Mouse (Mus musculus) G1E (cell line): Measurements from ENCODE around the gene Cacna2d2. TPM values are rescaled to one million over a fixed set of nuclear protein-coding genes. Genes with fewer than 3 reads are reported as not detected.

ENCODE experiments used
- ATAC-seq: 2 replicates; pipeline ENCODE4 v1.8.0; 2016; ENCODE audit warnings: mild to moderate bottlenecking; ENCODE audit not compliant: insufficient number of reproducible peaks, poor library complexity, low FRiP score, severe bottlenecking; ENCODE audit errors: extremely low read depth
- DNase-seq: peaks from one replicate; pipeline ENCODE4 v3.0.0; 2012; ENCODE audit warnings: low spot score
- H3K27me3 ChIP-seq: 2 replicates; pipeline ENCODE4 v1.6.1; 2012; ENCODE audit warnings: mild to moderate bottlenecking, low read length, inconsistent platforms; ENCODE audit not compliant: insufficient read depth
- H3K36me3 ChIP-seq: replicated peaks from 2 replicates; pipeline ENCODE3; 2012; ENCODE audit warnings: mild to moderate bottlenecking, inconsistent platforms
- H3K4me1 ChIP-seq: 2 replicates; pipeline ENCODE4 v1.6.1; 2012; ENCODE audit warnings: low read depth, low read length, inconsistent platforms, mixed read lengths; ENCODE audit not compliant: insufficient read depth
- H3K4me3 ChIP-seq: 2 replicates; pipeline ENCODE4 v1.5.1; 2012; ENCODE audit warnings: low read depth, mild to moderate bottlenecking, inconsistent platforms, low read length, moderate library complexity, mixed read lengths
- H3K9me3 ChIP-seq: replicated peaks from 2 replicates; pipeline ENCODE4 v1.6.1; 2012; ENCODE audit warnings: inconsistent platforms
- CTCF ChIP-seq: IDR thresholded peaks from 2 replicates; pipeline ENCODE4 v1.5.1; 2012; ENCODE audit warnings: low read depth, low read length, inconsistent platforms, mixed read lengths
- GATA1 ChIP-seq: IDR thresholded peaks from 2 replicates; pipeline ENCODE4 v1.6.1; 2012; ENCODE audit warnings: borderline replicate concordance, low read length, inconsistent platforms, mixed read lengths
- GATA2 ChIP-seq: IDR thresholded peaks from 2 replicates; pipeline ENCODE4 v1.6.1; 2012; ENCODE audit warnings: low read depth, low read length, inconsistent platforms, borderline replicate concordance
- POLR2AphosphoS5 ChIP-seq: IDR thresholded peaks from 2 replicates; pipeline ENCODE4 v1.6.1; 2012; ENCODE audit warnings: low read depth, low read length, inconsistent platforms; ENCODE audit not compliant: insufficient replicate concordance
- TAL1 ChIP-seq: conservative IDR thresholded peaks from 2 replicates; pipeline ENCODE4 v1.6.1; 2012; ENCODE audit warnings: low read depth, low read length, inconsistent platforms, mixed read lengths
- polyA plus RNA-seq: library from polyadenylated mRNA; stranded (reverse); fragments of >175 nt; gene quantifications from 2 replicates; pipeline ENCODE4 v1.2.3, GENCODE M21; 2012
- total RNA-seq, 2 experiments: library from RNA; stranded (forward) in 1 of 2; stranded (reverse) in 1 of 2; fragments of 200-1000 nt in 1 of 2; fragments of >200 nt in 1 of 2; fragmentation: Nextera tagmentation in 1 of 2; gene quantifications; 2 replicates each; pipeline ENCODE4 v1.2.3; 2014 to 2017

The Cacna2d2 gene
- total and polyA plus RNA-seq, 3 experiments, result 0.05 to 0.09 TPM; not detected in 1

- no peak for DNase-seq
- H3K27me3 ChIP-seq, result no peaks in the 10 kb centered on the region
- H3K36me3 ChIP-seq, result no peaks in the 10 kb centered on the region
- H3K4me1 ChIP-seq, result peaks cover 83% of the 10 kb centered on the region
- no peak for ATAC-seq
- no peaks in the 10 kb centered on the region for H3K9me3 ChIP-seq
- H3K4me3 ChIP-seq, result no peak overlapping the region; the same call in 1 of the 2 replicates
- TF ChIP-seq GATA2, result no peak
- TF ChIP-seq CTCF, result no peak
- TF ChIP-seq POLR2AphosphoS5, result no peak
- TF ChIP-seq GATA1, result no peak
- no peak for TF ChIP-seq TAL1
Observed at GRCm38 (mm10) chr9:107368302-107368701, 31.1 kb upstream of the Cacna2d2 start.

GRCm38 (mm10) chr9:107369270-107370105, 29.9 kb upstream of the Cacna2d2 start:
- Histone ChIP-seq H3K9me3 (no peaks in the 10 kb centered on the region), H3K4me3 (peak overlapping the region; percentile 63; the same call in 1 of the 2 replicates), H3K27me3 (no peaks in the 10 kb centered on the region), H3K36me3 (no peaks in the 10 kb centered on the region), H3K4me1 (peaks cover 90% of the 10 kb centered on the region)
- TF ChIP-seq GATA2, result 0 out of 2 replicates have a peak, but pooled peaks have one; percentile 13
- TF ChIP-seq TAL1, result peak; percentile 88
- TF ChIP-seq GATA1, result no peak
- no peak for TF ChIP-seq POLR2AphosphoS5
- no peak for TF ChIP-seq CTCF
- peak; percentile 92 for DNase-seq
- peak; percentile 87 for ATAC-seq

DNA sequence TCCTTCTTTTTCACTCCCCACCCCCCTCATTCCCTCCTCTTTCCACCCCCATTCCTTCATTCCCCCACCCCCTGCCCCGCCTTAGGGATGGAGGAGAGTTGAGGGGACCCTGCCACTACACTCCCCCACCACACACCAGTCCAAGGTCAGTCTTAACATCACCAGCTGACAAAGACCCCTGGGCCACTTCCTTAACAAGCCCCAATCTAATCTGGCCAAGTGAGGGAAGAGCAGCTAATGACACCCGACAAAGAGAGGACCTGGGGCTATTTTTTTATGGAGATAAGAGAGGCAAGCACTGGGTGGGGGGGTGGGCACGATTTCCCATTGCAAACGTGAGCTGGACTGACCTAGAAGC, 29.3 kb upstream of the Cacna2d2 start:
- H3K9me3 ChIP-seq, result no peaks in the 10 kb centered on the region
- H3K27me3 ChIP-seq, result no peaks in the 10 kb centered on the region
- H3K4me3 ChIP-seq, result peak overlapping the region; percentile 63; the same call in 1 of the 2 replicates
- ATAC-seq, result no peak
- no peaks in the 10 kb centered on the region for H3K36me3 ChIP-seq
- peaks cover 92% of the 10 kb centered on the region for H3K4me1 ChIP-seq
- peak; percentile 45 for DNase-seq
- TF ChIP-seq TAL1 (no peak), POLR2AphosphoS5 (no peak), GATA2 (no peak), GATA1 (no peak), CTCF (no peak)

DNA sequence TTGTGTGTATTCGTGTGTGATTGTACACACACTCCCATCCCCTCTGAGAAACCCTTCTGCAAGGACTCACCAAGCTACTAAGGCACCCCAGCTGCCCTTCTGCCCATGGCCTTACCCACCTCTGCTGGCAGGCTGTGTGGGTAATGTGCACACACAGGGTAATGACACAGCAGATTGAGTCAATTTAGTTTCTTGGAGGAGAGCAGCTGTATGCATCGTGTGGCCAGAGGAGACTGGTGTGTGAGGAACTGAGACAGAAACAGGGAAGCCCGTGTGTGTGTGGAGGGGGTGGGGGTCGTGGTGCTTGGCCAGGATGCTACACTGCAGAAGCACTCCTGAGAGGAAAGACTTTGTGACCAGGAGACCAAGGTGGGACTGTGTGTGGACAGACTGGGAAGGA, 27.0 kb upstream of the Cacna2d2 start:
- Histone ChIP-seq H3K4me3 (no peak overlapping the region; the same call in 1 of the 2 replicates), H3K36me3 (no peaks in the 10 kb centered on the region), H3K9me3 (no peaks in the 10 kb centered on the region), H3K27me3 (peaks cover 12% of the 10 kb centered on the region), H3K4me1 (peaks cover 82% of the 10 kb centered on the region)
- DNase-seq, result no peak
- peak; percentile 37 for ATAC-seq
- TF ChIP-seq TAL1 (no peak), CTCF (no peak), GATA2 (no peak), GATA1 (no peak), POLR2AphosphoS5 (no peak)

GRCm38 (mm10) chr9:107374623-107375022, 24.8 kb upstream of the Cacna2d2 start:
- ATAC-seq (no peak), DNase-seq (no peak)
- Histone ChIP-seq H3K27me3 (peaks cover 25% of the 10 kb centered on the region), H3K36me3 (no peaks in the 10 kb centered on the region), H3K4me1 (peaks cover 60% of the 10 kb centered on the region), H3K9me3 (no peaks in the 10 kb centered on the region), H3K4me3 (no peak overlapping the region; the same call in 1 of the 2 replicates)
- TF ChIP-seq CTCF (peak; percentile 64), GATA1 (no peak), POLR2AphosphoS5 (no peak), GATA2 (no peak), TAL1 (no peak)

GRCm38 (mm10) chr9:107375451-107375850, 24.0 kb upstream of the Cacna2d2 start:
- ATAC-seq (no peak), DNase-seq (no peak)
- no peaks in the 10 kb centered on the region for H3K9me3 ChIP-seq
- H3K4me3 ChIP-seq, result no peak overlapping the region; the same call in 1 of the 2 replicates
- H3K27me3 ChIP-seq, result peaks cover 25% of the 10 kb centered on the region
- H3K36me3 ChIP-seq, result no peaks in the 10 kb centered on the region
- TF ChIP-seq TAL1 (no peak), GATA1 (no peak), GATA2 (no peak), CTCF (no peak), POLR2AphosphoS5 (no peak)
- peaks cover 52% of the 10 kb centered on the region for H3K4me1 ChIP-seq
